Mouse (Mus musculus) cerebellum, postnatal 25 days (tissue): ENCODE results near the gene Gm42688.

Experiments
- DNase-seq, 2 experiments: peaks; one replicate each; pipeline ENCODE4 v3.0.0; 2021; ENCODE audit warnings: mixed read lengths in 2 of 2

Gene Gm42688

GRCm38 (mm10) chr6:83101316-83101687 lies at the start of gene Gm42688, which contains the start of gene Ccdc142:
TSS of gene Gm42688 (plus strand) at chr6:83101617.
TSS of gene Ccdc142 (plus strand) at chr6:83101601.
- peak; percentile 90 to 93 for DNase-seq

- peak in 1 of 2 experiments; percentile 46 for DNase-seq
Observed at GRCm38 (mm10) chr6:83053136-83053960, 48.1 kb upstream of the Gm42688 start.

GRCm38 (mm10) chr6:83054074-83054851 lies 47.2 kb upstream of the Gm42688 start, which contains the start of gene Aup1:
TSS of gene Aup1 (plus strand) at chr6:83054521.
- DNase-seq = peak; percentile 97 to 98

- DNase-seq = no peak
Observed at GRCm38 (mm10) chr6:83054871-83055431, 46.5 kb upstream of the Gm42688 start, which contains the start of gene Htra2. TSS of gene Htra2 (minus strand) at chr6:83055273.

GRCm38 (mm10) chr6:83057790-83058189 lies 43.6 kb upstream of the Gm42688 start, which contains the start of gene Dqx1:
TSS of gene Dqx1 (plus strand) at chr6:83057844.
- DNase-seq = peak in 1 of 2 experiments; percentile 37

GRCm38 (mm10) chr6:83058725-83059124 lies 42.7 kb upstream of the Gm42688 start:
- DNase-seq = no peak

GRCm38 (mm10) chr6:83065995-83066394 lies 35.4 kb upstream of the Gm42688 start:
- no peak for DNase-seq

- no peak for DNase-seq
Observed at GRCm38 (mm10) chr6:83066441-83066840, 35.0 kb upstream of the Gm42688 start.

GRCm38 (mm10) chr6:83068221-83068620 lies 33.2 kb upstream of the Gm42688 start:
- DNase-seq = no peak

GRCm38 (mm10) chr6:83068706-83069487 lies 32.5 kb upstream of the Gm42688 start:
- DNase-seq = peak in 1 of 2 experiments; percentile 33

- DNase-seq = peak; percentile 31 to 44
Observed at GRCm38 (mm10) chr6:83069488-83070246, 31.8 kb upstream of the Gm42688 start.

- DNase-seq = no peak
Observed at GRCm38 (mm10) chr6:83070247-83070310, 31.3 kb upstream of the Gm42688 start, which contains the start of gene Tlx2. TSS of gene Tlx2 (minus strand) at chr6:83070293.

- DNase-seq = peak; percentile 48 to 78
Observed at GRCm38 (mm10) chr6:83070311-83071219, 30.9 kb upstream of the Gm42688 start.

GRCm38 (mm10) chr6:83071220-83071619 lies 30.2 kb upstream of the Gm42688 start:
- peak in 1 of 2 experiments; percentile 25 for DNase-seq

- no peak for DNase-seq
Observed at GRCm38 (mm10) chr6:83074979-83075378, 26.4 kb upstream of the Gm42688 start.

- peak in 1 of 2 experiments; percentile 69 for DNase-seq
Observed at GRCm38 (mm10) chr6:83077630-83078323, 23.6 kb upstream of the Gm42688 start, which contains the start of gene Pcgf1. TSS of gene Pcgf1 (plus strand) at chr6:83077869.

GRCm38 (mm10) chr6:83078324-83078858 lies 23.0 kb upstream of the Gm42688 start:
- peak; percentile 100 for DNase-seq

- no peak for DNase-seq
Observed at GRCm38 (mm10) chr6:83080210-83080609, 21.2 kb upstream of the Gm42688 start.

GRCm38 (mm10) chr6:83083497-83083896 lies 17.9 kb upstream of the Gm42688 start:
- DNase-seq = no peak

- DNase-seq = no peak
Observed at GRCm38 (mm10) chr6:83084477-83084876, 16.9 kb upstream of the Gm42688 start.
